Mouse (Mus musculus) layer of hippocampus, adult 8-10 months (tissue): ENCODE results near the gene Sec22c. TPM values are rescaled to one million over a fixed set of nuclear protein-coding genes. Genes with fewer than 3 reads are reported as not detected.

ENCODE experiments used
- DNase-seq, 2 experiments: peaks; one replicate each; pipeline ENCODE4 v3.0.0; 2022; ENCODE audit warnings: low spot score in 2 of 2
- total RNA-seq, 4 experiments: library from RNA; stranded (reverse); gene quantifications; 2 replicates each; pipeline ENCODE4 v1.2.4; 2022

Sec22c gene
- total RNA-seq, result 10 to 100 TPM; 22.7 to 34.7 (median 29.1) TPM

DNA sequence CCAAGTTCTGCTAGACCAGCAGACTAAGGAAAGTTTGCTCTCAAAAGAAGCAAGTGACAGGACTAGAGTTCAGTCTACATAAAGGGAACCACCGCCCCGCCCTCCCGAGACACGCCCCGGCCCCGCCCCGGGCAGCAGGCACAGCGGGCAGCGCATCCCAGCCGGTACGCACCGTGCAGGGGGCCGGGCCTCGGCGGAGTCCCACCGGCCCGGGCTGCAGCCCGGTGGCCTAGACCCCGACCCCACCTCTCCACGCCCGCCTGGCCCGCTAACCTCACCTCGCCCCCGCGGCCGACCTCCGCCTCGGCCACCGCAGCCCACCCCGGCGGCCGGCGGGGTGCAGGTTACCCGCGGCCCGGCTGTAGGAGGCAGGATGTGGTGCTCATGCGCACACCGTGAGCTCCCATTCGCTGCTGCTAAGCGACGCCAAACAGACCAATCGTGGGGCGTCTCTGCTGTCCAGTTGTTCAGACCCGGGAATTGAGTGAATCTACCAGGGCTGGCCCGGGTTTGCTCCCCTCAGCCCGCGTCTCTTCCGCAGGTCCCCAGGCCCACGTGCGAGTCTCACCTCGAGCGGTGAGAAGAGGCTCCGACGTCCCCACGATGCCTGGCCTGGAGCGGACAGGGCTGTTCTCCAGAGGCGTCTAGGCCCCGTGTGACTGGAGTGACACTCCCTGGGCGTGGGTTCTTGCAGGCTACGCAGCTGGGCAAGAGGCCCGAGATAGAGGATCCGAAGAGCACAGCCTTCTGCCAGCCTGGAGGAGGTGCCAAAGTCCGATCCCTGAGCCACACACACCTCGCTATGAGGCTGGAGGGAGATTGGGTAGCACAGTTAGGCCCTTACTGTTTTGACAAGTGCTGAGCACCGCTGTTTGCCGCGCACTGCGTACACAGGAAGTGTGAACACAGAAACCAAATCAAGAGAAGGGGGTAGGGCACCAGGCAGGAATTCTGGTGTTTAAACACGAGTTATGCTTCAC, at the start of gene Sec22c:
Gene Sec22c, minus strand, starts transcription at position 845 of the 980 bp plus-strand sequence.
- DNase-seq, result peak; percentile 85 to 88

DNA sequence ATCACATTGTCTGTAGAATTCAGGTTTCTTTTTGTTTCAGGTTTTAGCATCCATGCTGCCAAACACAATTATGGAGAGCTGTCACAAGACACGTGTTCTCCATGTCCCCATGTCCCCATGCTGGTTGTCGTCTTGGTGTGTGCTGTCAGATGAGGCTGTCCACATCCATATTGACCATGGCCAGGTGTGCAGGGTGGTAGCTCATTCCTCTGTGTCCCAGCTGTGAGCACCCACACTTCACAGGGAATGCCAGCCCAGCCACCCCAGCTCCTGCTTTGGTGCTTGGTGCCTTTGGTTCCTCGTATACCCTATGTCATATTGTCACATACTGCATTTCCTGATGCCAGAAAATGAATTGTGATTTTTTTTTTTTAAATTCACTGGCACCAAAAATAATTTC, 49.3 kb upstream of the Sec22c start:
- no peak for DNase-seq

DNA sequence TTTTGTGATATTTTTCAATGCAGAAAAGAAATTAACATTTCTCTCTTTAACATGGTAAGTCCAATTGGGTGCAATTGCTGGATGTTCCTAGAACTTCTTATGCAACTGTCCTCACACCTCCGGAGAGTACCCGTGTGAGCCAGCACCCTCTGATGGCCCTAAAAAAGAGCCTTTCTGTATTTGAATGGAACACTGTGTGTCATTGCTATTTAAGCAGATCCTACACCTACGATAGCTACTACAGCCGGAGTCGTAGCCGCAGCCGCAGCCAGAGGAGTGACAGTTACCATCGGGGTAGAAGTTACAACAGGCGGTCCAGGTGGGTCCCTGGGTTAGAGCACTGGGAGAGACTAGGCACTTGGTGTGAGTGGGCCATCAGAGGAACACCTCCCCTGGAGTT, 47.5 kb upstream of the Sec22c start:
- no peak for DNase-seq

DNA sequence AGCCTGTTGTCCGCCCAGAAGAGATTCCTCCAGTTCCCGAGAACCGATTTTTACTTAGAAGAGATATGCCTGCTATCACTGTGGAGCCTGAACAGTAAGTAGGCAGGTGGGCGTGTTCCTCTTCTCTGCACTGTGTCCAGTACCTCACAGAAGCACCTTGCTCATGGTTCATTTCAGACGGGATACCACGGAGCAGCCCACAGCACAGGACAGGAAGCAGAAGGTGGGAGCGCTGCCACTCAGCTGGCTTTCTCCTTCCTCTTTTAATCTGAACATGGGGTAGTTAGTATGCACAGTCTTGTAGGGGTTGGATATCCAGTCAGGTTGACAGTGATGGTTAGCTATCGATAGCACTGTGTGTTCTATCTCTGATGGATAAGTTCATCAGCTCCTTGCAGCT, 38.8 kb upstream of the Sec22c start:
- DNase-seq, result no peak

DNA sequence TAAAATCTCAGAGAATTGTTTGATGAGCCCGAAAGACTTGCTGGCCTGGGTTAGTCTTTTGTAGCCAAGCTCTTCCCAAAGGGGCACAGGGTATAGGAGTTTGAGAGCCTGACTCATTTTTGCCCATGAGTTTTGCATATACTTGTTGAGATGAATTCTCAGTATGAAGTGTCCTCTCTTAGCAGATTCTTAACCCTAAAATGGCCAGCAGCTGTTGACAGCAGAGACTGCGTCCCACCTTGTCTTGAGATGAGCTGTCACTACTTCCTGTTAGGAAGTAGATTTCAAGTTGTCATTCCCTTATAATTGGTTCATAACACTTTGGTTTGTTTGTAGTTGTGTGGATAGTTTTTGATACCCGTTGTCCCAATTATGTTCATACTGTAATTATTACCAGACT, 35.9 kb upstream of the Sec22c start:
- no peak for DNase-seq

DNA sequence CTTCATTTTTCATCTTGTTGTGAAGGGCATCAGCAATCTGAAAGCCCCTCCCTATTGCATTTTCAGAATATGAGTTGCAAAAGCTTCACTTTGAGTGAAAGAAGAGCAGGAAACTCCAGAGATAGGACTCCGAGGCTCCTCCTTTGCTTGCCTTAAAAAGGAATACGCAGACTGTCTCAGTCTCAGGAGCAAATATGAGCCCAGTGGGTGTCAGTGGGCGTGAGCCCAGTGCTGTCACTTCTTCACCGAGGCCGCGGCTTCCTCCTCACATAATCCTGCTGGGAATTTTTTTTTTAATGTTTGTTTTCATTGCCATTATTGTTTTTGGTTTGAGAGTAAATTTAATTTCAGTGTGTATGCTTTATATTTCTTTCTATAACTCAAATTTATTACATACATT, 35.2 kb upstream of the Sec22c start:
- DNase-seq, result no peak

DNA sequence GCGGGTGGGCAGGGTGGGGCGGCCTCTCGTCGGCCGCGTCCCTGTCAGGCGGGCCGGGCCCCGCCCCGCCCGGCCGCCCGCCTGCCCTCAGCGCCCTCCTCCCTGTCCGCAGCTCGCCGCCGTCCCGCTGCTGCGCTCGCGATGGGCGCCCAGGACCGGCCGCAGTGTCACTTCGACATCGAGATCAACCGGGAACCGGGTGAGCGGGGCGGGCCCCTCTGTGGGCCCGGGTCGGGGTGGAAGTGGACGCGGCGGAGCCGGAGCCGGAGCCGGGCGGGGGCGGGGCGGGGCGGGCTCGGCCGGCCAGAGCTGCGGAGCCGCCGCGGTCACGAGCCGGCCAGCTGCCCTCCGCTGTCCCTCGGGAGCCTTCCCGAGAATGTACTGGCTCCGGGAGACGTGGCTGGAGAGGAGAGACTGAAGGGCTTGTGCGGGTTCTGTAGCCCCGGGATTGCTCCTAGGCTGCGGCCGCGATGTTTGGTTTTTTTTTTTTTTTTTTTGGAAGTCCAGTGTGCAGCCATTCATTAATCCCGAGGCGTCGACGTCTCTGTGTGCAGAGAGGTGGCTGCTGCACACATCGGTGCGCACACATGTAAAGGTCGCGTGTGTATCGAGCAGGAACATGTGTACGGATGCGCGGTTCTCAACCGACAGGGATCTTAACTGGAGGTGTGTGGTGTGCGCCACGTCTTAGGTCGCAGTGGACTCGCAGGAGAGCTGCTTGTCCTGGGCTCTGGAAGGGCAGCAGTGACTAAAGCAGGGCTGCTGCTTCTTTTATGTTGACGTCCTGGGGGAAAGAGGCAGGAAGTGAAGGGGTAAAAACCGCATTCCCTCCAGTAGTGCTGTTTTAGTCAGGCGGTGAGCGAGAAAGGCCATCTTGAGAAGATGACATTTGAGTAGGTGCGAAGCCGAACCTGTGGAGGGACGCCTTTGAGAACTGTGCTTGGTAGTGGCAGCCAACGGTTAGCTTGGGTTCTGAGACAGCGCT, 14.3 kb upstream of the Sec22c start:
- DNase-seq, result no peak

DNA sequence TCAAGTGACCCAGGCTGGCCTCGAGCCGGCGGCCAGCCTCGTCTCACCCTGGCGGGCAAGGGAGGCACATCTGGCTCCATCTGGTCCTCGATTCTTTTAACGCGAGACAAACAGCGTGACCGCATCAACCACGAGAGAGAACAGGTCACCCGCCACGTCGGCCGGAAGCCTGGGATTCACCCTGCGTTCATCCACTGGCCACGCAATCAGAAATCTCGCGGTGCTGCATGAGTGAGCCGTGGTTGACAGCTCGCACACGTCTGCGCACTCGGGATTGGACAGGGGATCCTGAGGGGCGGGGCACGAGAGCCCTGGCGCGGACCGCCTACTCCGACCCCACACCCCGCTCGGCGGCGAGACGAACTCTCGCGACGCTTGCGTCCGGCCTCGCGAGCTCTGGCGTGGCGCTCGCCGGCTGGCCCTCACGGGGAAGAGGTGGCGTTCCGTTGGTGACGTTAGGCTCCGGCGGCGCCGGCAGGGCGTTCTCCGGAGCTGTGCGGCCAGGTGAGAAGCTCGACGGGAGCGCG, 13.6 kb upstream of the Sec22c start, which contains the start of gene Nktr:
Gene Nktr, plus strand, starts transcription at position 378 of the 527 bp plus-strand sequence.
- peak; percentile 98 for DNase-seq

DNA sequence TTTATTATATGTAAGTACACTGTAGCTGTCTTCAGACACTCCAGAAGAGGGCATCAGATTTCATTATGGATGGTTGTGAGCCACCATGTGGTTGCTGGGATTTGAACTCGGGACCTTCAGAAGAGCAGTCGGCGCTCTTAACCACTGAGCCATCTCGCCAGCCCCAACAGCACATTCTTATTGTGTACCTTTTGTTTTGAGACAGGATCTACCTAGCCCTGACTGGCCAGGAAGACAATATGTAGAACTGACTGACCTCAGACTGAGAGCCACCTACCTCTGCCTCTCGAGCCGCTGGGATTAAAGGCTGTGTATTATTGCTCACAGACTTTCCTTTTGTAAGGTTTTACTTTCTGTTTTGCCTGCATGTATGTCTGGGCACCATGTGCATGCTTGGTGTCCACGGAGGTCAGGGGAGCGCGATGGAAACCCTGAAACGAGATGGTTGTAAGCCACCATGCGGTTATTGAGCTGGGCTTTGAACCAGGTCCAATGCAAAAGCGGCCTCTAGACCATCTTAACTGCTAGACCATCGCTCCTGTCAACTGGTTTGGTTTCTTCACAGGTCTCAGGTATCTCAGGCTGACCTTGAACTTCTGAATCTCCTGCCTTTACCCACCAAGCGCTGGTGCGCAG, 12.9 kb upstream of the Sec22c start:
- no peak for DNase-seq

DNA sequence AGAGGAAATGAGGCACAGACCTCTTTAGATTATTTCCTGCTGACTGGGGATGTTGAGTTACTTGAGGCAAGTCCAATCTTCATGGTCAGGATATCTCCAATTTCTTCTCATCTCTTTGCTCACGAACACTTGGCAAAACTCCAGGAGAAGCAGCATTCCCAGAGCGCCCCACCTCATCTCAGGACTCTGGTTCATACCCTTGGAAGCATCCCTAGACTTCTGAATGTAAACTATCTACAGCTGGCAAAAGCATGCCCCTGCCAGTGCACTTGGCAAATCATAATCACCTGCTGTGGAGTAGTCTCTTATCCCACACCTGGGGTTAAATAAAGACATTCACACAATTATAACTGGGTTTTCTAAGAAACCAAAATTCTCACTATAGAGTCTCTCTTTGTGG, 11.8 kb upstream of the Sec22c start:
- DNase-seq, result no peak

DNA sequence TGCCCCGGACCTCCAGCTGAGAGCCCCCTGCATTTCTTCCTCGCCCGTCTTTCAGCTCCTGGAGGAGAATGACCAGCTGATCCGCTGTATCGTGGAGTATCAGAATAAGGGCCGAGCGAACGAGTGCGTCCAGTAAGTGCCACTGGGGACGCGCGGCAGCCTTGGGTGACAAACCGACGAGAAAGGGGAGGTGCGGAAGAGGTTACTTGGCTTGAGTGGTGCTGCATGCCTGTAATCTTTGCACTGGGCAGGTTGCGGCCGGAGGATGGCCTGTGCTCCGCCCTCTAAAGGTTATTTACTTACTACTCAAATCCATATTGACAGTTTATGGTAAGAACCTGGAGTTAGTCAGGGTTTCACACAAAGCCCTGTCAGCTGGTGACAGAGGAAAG, 5.3 kb upstream of the Sec22c start:
- peak in 1 of 2 experiments; percentile 43 for DNase-seq

DNA sequence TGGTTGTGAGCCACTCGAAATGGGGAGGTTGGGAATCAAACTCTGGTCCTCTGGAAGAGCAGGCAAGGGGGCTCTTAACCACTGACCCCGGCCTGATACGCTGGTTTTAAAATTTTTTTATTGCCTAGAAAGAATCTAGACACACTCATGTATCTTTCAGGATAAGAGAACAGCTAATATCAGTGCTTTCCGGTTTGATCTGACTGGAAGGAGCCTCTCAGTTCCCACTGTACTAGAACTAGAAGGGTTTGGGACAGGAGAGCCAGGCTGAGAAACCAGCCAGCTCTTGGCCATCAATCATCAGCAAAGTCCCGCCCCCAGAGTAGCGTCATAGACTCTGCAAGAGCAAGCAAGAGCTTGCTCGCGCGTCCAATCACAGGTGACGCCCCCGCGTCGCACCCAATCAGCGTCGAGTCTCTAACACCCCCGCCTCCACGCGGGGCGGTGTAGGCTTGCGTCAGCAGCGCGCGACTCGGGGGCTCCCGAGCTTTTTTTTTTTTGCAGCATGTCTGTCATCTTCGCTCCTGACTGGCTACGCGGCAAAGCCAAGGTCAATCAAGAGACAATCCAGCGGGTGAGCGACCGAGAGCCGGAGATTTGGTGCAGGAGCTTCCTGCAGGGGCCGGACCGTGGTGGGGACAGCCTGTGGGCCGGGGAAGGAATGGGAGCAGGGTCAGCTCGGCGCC, 4.8 kb upstream of the Sec22c start, which contains the start of gene Ss18l2:
Gene Ss18l2, plus strand, starts transcription at position 432 of the 686 bp plus-strand sequence.
- peak; percentile 97 to 98 for DNase-seq

DNA sequence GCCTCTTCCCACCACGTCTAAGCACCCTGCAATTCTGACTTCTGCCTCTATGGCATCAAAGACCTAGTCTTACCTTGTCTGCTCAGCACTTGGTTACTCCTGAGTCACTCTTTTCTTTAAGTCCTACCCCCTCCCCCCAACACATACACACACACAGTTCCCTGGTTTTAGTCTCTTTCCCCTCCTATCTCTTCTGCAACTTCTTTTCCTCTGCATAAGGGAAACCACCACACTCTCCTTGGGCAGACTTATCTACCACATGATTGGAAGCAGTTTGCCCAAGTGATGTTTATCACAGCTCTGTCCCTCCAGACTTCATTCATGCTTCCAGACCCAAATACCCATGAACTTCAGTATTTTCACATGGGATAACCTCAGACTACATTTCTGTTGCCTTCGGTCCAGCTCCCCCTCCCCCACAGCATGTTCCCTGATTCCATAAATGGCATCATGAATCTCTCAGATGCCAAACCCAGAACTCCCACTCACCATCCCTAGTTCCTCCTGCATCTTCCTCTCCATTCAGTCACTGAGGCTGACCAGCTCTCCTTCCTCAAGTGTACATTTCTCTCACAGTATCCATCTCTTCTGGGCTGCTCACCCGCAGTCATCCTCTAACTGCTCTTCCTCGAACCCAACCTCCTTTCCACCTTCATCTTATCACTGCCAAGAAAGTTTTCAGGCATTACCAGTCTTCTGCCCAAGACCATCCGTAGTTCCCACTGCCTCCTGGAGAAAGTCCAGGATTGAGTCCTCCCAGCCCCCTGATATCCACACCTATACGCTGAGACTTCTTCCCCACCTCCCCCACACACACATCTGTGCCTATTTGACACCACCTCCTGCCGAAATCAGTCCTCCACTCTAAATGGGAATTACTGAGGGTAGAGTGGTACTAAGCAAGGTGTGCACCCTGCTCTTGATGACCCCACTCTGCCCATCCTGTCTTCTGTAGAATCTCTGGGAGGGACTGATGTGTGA, 3.5 kb upstream of the Sec22c start:
- DNase-seq, result no peak

DNA sequence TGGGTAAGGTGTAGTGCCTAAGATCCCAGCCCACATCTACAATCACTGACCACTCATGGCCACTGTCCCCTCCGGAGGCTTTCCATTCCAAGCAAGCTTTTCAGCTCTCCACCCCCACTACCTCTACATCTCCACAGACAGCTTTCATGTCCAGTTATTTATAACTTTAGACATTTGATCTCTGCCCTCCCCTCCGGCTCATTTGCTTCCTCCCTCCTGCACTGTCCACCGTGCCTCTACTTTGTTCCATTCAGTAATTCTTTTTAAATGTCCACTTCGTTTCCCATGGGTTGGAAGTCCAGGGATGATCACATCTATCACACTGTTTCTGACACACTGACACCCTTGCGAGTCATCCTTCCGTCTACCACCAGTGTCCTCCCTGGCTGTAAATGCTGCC, 2.5 kb upstream of the Sec22c start:
- DNase-seq, result no peak

DNA sequence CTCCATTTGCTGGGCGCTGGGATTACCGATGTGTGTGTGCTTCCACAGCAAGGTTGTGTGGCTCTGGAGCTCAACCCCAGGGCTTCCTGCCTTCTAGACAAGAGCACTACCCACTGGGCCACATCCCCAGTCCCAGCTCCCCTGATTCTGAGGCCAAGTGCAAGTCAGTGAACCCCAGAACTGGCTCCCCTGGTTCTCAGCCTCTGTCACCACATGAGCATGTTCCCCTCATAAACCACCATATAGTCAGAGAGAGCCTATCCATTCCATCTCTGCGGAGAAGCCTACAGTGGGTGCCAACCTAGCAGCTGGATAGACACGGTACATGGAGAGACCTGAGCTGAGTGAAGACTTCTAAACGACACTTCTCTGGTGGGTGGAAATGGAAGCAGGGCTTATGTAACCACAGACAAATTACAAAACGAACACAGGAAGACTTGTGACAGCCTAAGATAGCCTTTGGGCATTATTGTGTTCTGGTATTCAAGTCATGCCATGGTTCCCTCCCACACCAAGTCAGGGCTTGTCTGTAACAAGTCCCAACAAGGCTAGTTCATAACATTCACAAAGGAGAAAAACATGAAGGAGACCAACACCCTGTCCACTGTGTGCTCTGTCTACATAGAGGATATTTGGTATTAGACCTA, 862 bp upstream of the Sec22c start:
- peak in 1 of 2 experiments; percentile 2 for DNase-seq

DNA sequence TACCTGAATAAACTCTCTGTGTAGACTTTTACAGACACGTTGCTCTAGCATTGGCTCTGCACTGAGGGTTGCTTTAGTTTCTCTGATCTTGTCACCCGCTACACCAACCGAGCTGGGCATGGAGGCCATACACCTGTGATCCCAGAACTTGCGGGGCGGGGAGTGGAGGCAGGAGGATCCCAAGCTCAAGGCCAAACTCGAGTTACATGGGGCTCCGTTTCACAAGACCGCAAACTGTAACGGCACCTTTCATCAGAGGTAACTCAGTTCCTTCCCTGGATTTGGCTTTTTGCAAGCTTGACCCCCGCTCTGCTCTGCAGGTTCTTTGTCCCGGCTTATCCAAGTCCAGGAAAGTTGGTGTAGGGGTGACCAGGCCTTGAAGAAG, 1.0 kb downstream of the Sec22c start:
- no peak for DNase-seq

DNA sequence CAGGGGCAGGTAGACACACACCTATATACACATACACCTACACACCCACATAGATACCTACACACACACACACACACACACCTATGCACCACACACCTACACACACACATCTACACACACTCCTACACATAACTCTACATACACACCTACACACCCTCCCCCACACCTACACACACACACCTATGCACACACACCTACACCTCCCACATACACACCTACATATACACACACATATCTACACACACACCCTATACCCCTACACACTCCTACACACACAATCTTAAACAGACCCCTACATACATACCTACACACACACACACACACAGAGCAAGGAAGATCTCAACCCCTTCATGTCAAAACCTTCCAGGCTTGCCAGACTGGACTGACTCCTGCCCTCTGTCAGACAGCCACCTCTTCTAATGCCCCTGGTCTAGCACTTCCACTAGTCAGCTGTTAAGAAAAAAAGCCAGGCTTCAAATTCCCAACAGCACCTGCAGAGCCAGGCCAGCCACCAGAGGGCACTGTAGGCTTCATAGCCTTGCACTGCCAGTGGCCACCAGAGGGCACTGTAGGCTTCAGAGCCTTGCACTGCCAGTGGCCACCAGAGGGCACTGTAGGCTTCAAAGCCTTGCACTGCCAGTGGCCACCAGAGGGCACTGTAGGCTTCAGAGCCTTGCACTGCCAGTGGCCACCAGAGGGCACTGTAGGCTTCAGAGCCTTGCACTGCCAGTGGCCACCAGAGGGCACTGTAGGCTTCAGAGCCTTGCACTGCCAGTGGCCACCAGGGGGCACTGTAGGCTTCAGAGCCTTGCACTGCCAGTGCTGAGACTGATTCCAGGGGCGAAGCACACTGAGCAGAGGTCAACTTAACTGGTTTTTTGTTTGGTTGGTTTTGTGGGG, 7.9 kb downstream of the Sec22c start:
- peak in 1 of 2 experiments; percentile 68 for DNase-seq

DNA sequence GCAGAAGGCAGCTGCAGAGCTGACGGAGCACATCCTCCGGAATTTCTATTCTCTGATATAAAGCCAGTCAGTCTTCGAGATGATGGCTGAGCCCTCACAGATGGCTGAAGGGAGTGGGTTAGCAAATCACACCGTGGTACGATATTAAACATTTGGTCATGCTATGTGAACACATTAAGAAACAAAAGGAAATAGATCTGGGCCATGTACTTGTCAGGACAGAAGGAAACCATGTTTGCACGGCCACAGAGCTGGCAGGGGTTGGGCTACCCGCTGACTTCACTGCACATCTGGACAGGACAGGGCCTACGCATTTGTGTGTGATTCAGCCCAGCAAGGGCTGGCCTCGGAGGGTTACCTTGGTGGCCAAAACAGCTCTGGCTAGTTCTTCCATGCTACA, 8.7 kb downstream of the Sec22c start:
- DNase-seq, result no peak
